Mouse (Mus musculus) heart, embryonic 10.5 days (tissue): ENCODE data around the gene Abca3. TPM values are rescaled to one million over a fixed set of nuclear protein-coding genes. Genes with fewer than 3 reads are reported as not detected.
"Not testable (repeated sequence)": the region's sequence is repeated elsewhere in the genome, so short reads cannot be mapped to it uniquely, and the experiment has no call there.

ENCODE experiments used
- DNase-seq: peaks from one replicate; pipeline ENCODE4 v3.0.0-alpha.2; 2017; ENCODE audit warnings: low spot score
- H3K27ac ChIP-seq: fragments of 300-500 bp; sonication (generic); 2 replicates; pipeline ENCODE4 v1.5.1; 2016; ENCODE audit warnings: mild to moderate bottlenecking
- H3K27me3 ChIP-seq: fragments of 300-500 bp; sonication (generic); 2 replicates; pipeline ENCODE4 v1.6.1; 2016; ENCODE audit warnings: mild to moderate bottlenecking; ENCODE audit not compliant: poor library complexity, insufficient read depth, severe bottlenecking
- H3K36me3 ChIP-seq: fragments of 300-500 bp; sonication (generic); 2 replicates; pipeline ENCODE4 v1.6.1; 2016; ENCODE audit warnings: mild to moderate bottlenecking, moderate library complexity
- H3K4me1 ChIP-seq: fragments of 300-500 bp; sonication (generic); 2 replicates; pipeline ENCODE4 v1.6.1; 2016; ENCODE audit warnings: mild to moderate bottlenecking
- H3K4me3 ChIP-seq: fragments of 300-500 bp; sonication (generic); 2 replicates; pipeline ENCODE4 v1.5.1; 2016; ENCODE audit warnings: mild to moderate bottlenecking, moderate library complexity
- H3K9me3 ChIP-seq: fragments of 300-500 bp; sonication (generic); 2 replicates; pipeline ENCODE4 v1.6.1; 2016; ENCODE audit warnings: mild to moderate bottlenecking, moderate library complexity
- WGBS: fragments of 180-500 bp; shearing (Covaris S2); methylation state at CpG from one replicate; pipeline ENCODE4 v1.1.7; 2016; 5-methylcytosine and 5-hydroxymethylcytosine counted together
- microRNA-seq: library from miRNA; unstranded; fragments of <30 nt; microRNA quantifications from one replicate; pipeline ENCODE4, GENCODE M21; 2017
- polyA plus RNA-seq: library from polyadenylated mRNA; unstranded; fragments of >200 nt; fragmentation: Nextera tagmentation; extraction: Ambion mirVana; gene quantifications from 2 replicates; pipeline ENCODE4 v1.2.1, GENCODE M21; 2016

Abca3 gene
- polyA plus RNA-seq, 1 experiment from 2014 or later, result 7.2 TPM

DNA sequence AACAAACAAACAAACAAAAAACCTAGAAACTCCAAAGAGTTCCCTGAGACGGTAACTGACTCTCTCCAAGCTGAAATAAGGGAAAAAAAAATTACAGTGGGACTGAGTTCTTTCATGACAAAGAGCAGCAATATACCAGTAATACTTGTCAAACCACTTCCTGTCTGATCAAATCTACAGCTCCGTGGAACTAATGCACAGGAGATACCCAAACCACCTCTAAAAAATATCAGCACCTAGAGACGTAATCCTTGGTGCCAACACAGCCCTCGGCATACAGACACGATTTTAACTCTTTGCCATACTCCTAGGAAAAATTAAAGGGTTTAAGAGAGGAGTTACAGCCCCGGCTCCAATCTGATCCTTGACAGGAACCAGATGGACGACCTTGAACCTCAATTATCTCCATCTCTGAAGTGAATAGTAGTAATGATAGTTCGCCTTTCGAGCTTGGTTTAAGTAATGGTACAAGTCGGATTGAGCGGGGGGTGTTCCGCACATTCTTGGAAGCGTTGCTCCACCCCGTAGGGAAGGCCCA lies 102.5 kb downstream of the Abca3 start:
- DNase-seq, result no peak
- H3K4me1 ChIP-seq, result peaks cover 13% of the 10 kb centered on the region
- peak overlapping the region; percentile 81 for H3K4me3 ChIP-seq
- WGBS, result 7% methylated on average over 14 of the region's 14 CpGs
- H3K27ac ChIP-seq, result peak overlapping the region; percentile 98
- H3K9me3 ChIP-seq, result no peaks in the 10 kb centered on the region
- peaks cover 25% of the 10 kb centered on the region for H3K36me3 ChIP-seq
- H3K27me3 ChIP-seq, result no peaks in the 10 kb centered on the region

DNA sequence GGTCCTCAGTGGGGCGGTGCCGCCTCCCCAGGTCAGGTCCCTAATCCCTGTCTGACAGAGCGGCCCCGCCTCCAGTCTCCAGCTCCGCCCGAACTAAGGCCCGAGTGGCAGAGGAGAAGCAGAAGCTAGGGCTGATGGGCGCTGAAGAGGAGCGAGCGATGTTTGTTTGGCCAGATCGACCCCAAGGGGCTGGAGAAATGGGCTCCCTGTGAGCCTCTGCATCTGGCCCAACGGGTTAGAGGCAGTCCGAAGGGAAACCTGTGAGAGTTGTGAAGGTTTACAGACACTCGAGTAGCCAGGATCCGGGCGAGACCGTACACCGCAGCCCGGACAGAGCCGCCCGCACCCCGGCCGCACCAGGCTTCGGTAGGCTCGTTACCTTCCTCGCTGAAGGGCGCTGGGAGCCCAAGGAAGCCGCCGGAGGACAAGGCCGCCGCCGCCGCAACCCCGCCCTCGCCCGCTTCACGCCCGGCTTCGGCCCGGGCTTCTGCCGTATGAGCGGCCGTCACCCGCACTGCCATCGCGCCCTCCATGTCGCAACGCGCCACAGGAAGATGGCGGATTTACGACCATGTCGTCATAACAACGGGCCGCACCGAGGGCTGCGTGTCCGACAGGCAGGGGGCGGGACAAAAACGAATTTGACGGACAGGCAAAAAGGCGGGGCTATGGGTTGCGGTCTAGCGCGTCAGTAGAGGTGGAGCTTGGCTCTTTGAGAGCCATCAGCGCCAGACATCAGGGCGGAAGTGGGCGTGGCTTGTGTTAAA lies 103.2 kb downstream of the Abca3 start:
- Histone ChIP-seq H3K4me3 (peak overlapping the region; percentile 81), H3K27ac (peak overlapping the region; percentile 98), H3K36me3 (peaks cover 19% of the 10 kb centered on the region), H3K27me3 (no peaks in the 10 kb centered on the region), H3K9me3 (no peaks in the 10 kb centered on the region), H3K4me1 (peaks cover 13% of the 10 kb centered on the region)
- peak; percentile 100 for DNase-seq
- WGBS, result under 1% methylated on average over 67 of the region's 67 CpGs

- Histone ChIP-seq H3K4me1 (peaks cover 13% of the 10 kb centered on the region), H3K36me3 (peaks cover 12% of the 10 kb centered on the region), H3K27ac (peak overlapping the region; percentile 98; the same call in 1 of the 2 replicates), H3K4me3 (peak overlapping the region; percentile 81)
- not testable (repeated sequence) for H3K27me3 ChIP-seq, H3K9me3 ChIP-seq
- DNase-seq, result peak; percentile 70
- 56% methylated on average over 10 of the region's 10 CpGs for WGBS
Observed at GRCm38 (mm10) chr17:24455523-24456206, 103.9 kb downstream of the Abca3 start.

Small RNA genes lying within 50 kb of the gene (microRNA-seq; reads per million reads assigned to microRNA genes)
- gene Gm24427, result not detected

Other genes with a start within 250 kb of the Abca3 start
- gene Pdpk1, start 201.0 kb upstream of the Abca3 start, polyA plus RNA-seq, result 33.0 and 38.7 TPM in 2 replicates
- gene Amdhd2, start 188.2 kb upstream of the Abca3 start, polyA plus RNA-seq, result 40.0 and 44.5 TPM in 2 replicates
- gene Atp6v0c, start 182.2 kb upstream of the Abca3 start, polyA plus RNA-seq, result 538 and 598 TPM in 2 replicates
- 5.3 TPM in 2 replicates for gene Tbc1d24, start 146.4 kb upstream of the Abca3 start, polyA plus RNA-seq
- gene Ntn3, start 142.4 kb upstream of the Abca3 start, polyA plus RNA-seq, result 1.9 and 3.6 TPM in 2 replicates
- 9.9 and 10.0 TPM in 2 replicates for gene Tedc2, start 131.1 kb upstream of the Abca3 start, polyA plus RNA-seq
- 67.9 and 78.9 TPM in 2 replicates for gene Ccnf, start 100.5 kb upstream of the Abca3 start, polyA plus RNA-seq
- not detected in 2 replicates for gene Abca17, start 882 bp upstream of the Abca3 start, polyA plus RNA-seq
- gene Rnps1, start 62.6 kb downstream of the Abca3 start, polyA plus RNA-seq, result 311 and 345 TPM in 2 replicates
- gene Eci1, start 74.7 kb downstream of the Abca3 start, polyA plus RNA-seq, result 146 and 187 TPM in 2 replicates
- 1.6 and 2.3 TPM in 2 replicates for gene Dnase1l2, start 91.2 kb downstream of the Abca3 start, polyA plus RNA-seq
- gene E4f1, start 118.4 kb downstream of the Abca3 start, polyA plus RNA-seq, result 27.1 and 30.3 TPM in 2 replicates
- 86.3 and 91.2 TPM in 2 replicates for gene Pgp, start 118.4 kb downstream of the Abca3 start, polyA plus RNA-seq
- gene Bricd5, start 121.9 kb downstream of the Abca3 start, polyA plus RNA-seq, result 0.48 and 0.69 TPM in 2 replicates
- 22.3 and 22.7 TPM in 2 replicates for gene Mlst8, start 127.1 kb downstream of the Abca3 start, polyA plus RNA-seq
- 0.71 and 1.4 TPM in 2 replicates for gene Caskin1, start 136.7 kb downstream of the Abca3 start, polyA plus RNA-seq
- gene Traf7, start 176.0 kb downstream of the Abca3 start, polyA plus RNA-seq, result 93.5 and 95.9 TPM in 2 replicates
- gene Rab26, start 182.3 kb downstream of the Abca3 start, polyA plus RNA-seq, result 1.3 and 2.3 TPM in 2 replicates
- gene Pkd1, start 197.9 kb downstream of the Abca3 start, polyA plus RNA-seq, result 12.3 and 13.9 TPM in 2 replicates